Mouse (Mus musculus) intestine, postnatal 0 days (tissue): ENCODE measurements around the gene Psmd5. TPM values are rescaled to one million over a fixed set of nuclear protein-coding genes. Genes with fewer than 3 reads are reported as not detected.
"Not testable (repeated sequence)": the region's sequence is repeated elsewhere in the genome, so short reads cannot be mapped to it uniquely, and the experiment has no call there.

Experiments
- ATAC-seq: fragments of 200-750 bp; cut with Nextera tagmentation; 2 replicates; pipeline ENCODE4 v1.8.0; 2017; ENCODE audit warnings: mild to moderate bottlenecking, moderate TSS enrichment, moderate library complexity
- H3K27ac ChIP-seq: fragments of 300-500 bp; sonication (generic); 2 replicates; pipeline ENCODE4 v1.5.1; 2014; ENCODE audit warnings: mild to moderate bottlenecking, low read depth, low read length, moderate library complexity
- H3K27me3 ChIP-seq: fragments of 300-500 bp; sonication (generic); replicated peaks from 2 replicates; pipeline ENCODE4 v1.6.1; 2014; ENCODE audit warnings: low read length, mixed read lengths; ENCODE audit not compliant: control insufficient read depth, insufficient read depth
- H3K36me3 ChIP-seq: fragments of 300-500 bp; sonication (generic); 2 replicates; pipeline ENCODE4 v1.6.1; 2014; ENCODE audit warnings: mild to moderate bottlenecking, moderate library complexity; ENCODE audit not compliant: control insufficient read depth, insufficient read depth
- H3K4me1 ChIP-seq: fragments of 300-500 bp; sonication (generic); replicated peaks from 2 replicates; pipeline ENCODE4 v1.6.1; 2014; ENCODE audit warnings: antibody characterized with exemption, low read length, mixed read lengths; ENCODE audit not compliant: control insufficient read depth, insufficient read depth
- H3K4me2 ChIP-seq: fragments of 300-500 bp; sonication (generic); replicated peaks from 2 replicates; pipeline ENCODE4 v1.6.1; 2014; ENCODE audit warnings: low read depth, mild to moderate bottlenecking, moderate library complexity
- H3K4me3 ChIP-seq: fragments of 300-500 bp; sonication (generic); 2 replicates; pipeline ENCODE4 v1.5.1; 2014; ENCODE audit warnings: low read depth, low read length
- H3K9ac ChIP-seq: fragments of 300-500 bp; sonication (generic); 2 replicates; pipeline ENCODE4 v1.6.1; 2014; ENCODE audit warnings: mild to moderate bottlenecking, low read depth, low read length
- H3K9me3 ChIP-seq: fragments of 300-500 bp; sonication (generic); 2 replicates; pipeline ENCODE4 v1.6.1; 2016; ENCODE audit warnings: mixed run types; ENCODE audit not compliant: control insufficient read depth
- CTCF ChIP-seq: sonication (generic); IDR thresholded peaks from 2 replicates; pipeline ENCODE4 v1.5.1; 2016; ENCODE audit warnings: low read depth, mild to moderate bottlenecking, control low read depth, antibody characterized with exemption, moderate library complexity
- WGBS: fragments of 180-500 bp; shearing (Covaris S2); extraction: QIAGEN DNeasy Blood & Tissue Kit; methylation state at CpG from one replicate; pipeline ENCODE4 v1.1.7; 2014; 5-methylcytosine and 5-hydroxymethylcytosine counted together
- polyA plus RNA-seq: library from polyadenylated mRNA; unstranded; fragments of >200 nt; fragmentation: Nextera tagmentation; extraction: Ambion mirVana; gene quantifications from 2 replicates; pipeline ENCODE4 v1.2.1, GENCODE M21; 2015

The Psmd5 gene
- polyA plus RNA-seq, 1 experiment from 2014 or later, result 47.5 TPM

DNA sequence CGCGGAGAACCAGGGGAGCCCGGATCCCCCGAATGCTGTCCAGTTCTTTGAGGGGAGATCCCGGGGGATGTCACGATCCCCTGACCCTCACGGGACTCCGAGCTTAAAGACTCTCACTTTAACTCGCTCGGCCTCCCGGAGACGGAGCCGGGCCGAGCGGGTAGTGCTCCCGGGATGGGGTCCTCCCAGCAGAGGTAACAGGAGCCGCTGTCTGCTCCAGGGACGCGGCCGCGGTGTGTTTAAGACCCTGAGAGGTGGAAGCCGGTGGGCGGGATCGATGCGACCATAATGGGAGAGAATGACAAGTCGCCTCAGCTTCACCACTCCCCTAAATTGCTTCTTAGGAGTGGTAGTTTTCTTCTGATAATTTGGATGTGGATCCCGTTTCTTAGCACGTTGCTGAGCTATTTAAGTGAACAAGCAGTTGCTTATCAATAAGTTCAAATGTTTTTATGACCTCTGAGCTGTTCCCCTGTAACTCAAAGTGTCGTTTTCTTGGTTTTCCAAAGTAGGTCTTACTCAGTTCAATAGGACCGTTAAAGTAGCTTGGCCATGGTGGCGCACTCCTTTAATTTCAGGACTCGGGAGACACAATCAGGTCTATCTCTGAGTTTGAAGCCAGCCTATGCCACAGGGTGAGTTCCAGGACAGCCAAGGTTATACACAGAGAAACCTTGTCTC is 72.1 kb downstream of the Psmd5 start:
- peak overlapping the region; percentile 61 for H3K4me2 ChIP-seq
- ATAC-seq, result peak; percentile 34
- not testable (repeated sequence) for H3K9me3 ChIP-seq, H3K27me3 ChIP-seq, H3K4me1 ChIP-seq, H3K36me3 ChIP-seq
- peak overlapping the region; percentile 71 for H3K9ac ChIP-seq
- under 1% methylated on average over 27 of the region's 32 CpGs for WGBS
- H3K27ac ChIP-seq, result peak overlapping the region; percentile 87
- peak overlapping the region; percentile 68 for H3K4me3 ChIP-seq
- TF ChIP-seq CTCF, result peak; percentile 20; the same call in 1 of the 2 replicates

DNA sequence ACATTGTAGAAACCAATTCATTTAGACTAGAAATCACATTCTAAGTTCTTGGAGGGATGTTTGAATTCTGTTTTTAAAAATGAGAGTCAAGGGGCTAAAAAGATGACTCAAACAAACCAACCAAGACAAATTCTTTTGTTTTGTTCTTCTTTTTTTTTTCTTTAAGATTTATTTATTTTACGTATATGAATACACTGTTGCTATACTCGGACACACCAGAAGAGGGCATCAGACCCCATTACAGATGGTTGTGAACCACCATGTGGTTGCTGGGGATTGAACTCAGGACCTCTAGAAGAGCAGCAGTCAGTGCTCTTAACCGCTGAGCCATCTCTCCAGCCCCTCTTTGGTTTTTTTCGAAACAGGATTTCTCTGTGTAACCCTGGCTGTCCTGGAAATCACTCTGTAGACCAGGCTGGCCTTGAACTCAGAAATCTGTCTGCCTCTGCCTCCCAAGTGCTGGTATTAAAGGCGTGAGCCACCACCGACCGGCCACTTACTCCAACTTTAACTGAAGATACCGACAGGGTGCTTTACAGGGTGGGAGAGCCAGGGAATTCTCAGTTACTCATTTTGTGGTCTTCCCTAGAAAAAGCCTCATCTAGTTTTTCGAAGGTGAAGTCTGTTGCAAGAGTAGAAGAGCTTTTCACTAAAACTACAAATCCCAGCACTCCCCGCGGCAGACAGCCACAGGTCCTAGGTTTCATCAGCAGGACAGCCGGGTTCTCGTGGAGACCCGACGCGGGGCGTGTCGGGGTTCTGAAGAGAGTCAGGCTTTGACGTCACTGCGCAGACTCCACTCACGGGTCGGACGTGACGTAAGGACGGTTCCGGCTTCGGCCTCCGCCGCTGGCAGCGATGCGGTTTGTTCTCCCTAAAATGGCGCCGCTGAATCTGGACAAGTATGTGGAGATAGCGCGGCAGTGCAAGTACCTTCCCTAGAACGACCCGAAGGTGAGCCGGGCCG is 73.0 kb downstream of the Psmd5 start:
- H3K27ac ChIP-seq, result peak overlapping the region; percentile 87
- H3K36me3 ChIP-seq, result peaks cover 6% of the 10 kb centered on the region; the same call in 1 of the 2 replicates
- peak overlapping the region; percentile 68 for H3K4me3 ChIP-seq
- H3K27me3 ChIP-seq, result no peaks in the 10 kb centered on the region
- peak; percentile 44 for TF ChIP-seq CTCF
- WGBS, result 6% methylated on average over 39 of the region's 39 CpGs
- ATAC-seq, result peak; percentile 94
- H3K4me2 ChIP-seq, result peak overlapping the region; percentile 61
- H3K9ac ChIP-seq, result peak overlapping the region; percentile 71
- no peaks in the 10 kb centered on the region for H3K9me3 ChIP-seq
- H3K4me1 ChIP-seq, result 0 out of 2 replicates have a peak, but pooled peaks cover 3% of the 10 kb centered on the region

DNA sequence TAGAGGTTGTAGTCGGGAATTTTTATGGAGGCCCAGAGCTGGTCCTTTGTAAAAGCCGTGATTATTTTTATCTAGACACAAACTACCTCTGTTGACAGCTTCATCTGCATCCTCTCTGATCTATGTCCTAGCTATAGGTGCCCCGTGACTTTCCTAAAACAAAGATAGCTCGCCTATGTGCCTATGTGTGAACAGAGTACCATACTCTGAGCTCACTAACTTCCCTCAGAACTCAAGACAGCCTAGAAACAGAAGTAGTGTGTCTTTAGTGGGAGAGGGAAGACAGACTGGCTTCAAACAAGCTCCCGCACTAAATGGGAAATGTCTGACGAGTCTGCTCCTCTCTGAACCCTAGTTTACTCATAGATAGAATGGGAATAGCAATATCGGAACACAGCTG is 74.4 kb downstream of the Psmd5 start:
- TF ChIP-seq CTCF, result no peak
- Histone ChIP-seq H3K4me1 (0 out of 2 replicates have a peak, but pooled peaks cover 3% of the 10 kb centered on the region), H3K27me3 (no peaks in the 10 kb centered on the region), H3K9ac (no peak overlapping the region), H3K9me3 (no peaks in the 10 kb centered on the region), H3K4me3 (peak overlapping the region; percentile 83), H3K4me2 (peak overlapping the region; percentile 91), H3K36me3 (peaks cover 1% of the 10 kb centered on the region; the same call in 1 of the 2 replicates), H3K27ac (peak overlapping the region; percentile 28; the same call in 1 of the 2 replicates)
- ATAC-seq, result no peak
- WGBS, result 78% methylated on average over 7 of the region's 7 CpGs

Other genes with a start within 250 kb of the Psmd5 start
- gene Gapvd1, start 119.7 kb downstream of the Psmd5 start, polyA plus RNA-seq, result 31.3 and 34.6 TPM in 2 replicates
- 456 and 457 TPM in 2 replicates for gene Hspa5, start 103.0 kb downstream of the Psmd5 start, polyA plus RNA-seq
- gene Rabepk, start 75.1 kb downstream of the Psmd5 start, polyA plus RNA-seq, result 19.1 and 19.6 TPM in 2 replicates
- 36.8 and 39.7 TPM in 2 replicates for gene Fbxw2, start 48.7 kb downstream of the Psmd5 start, polyA plus RNA-seq
- gene Gm34653, start 42.0 kb downstream of the Psmd5 start, polyA plus RNA-seq, result not detected in 2 replicates
- gene Cutal, start 572 bp downstream of the Psmd5 start, polyA plus RNA-seq, result 16.4 and 17.6 TPM in 2 replicates
- gene Phf19, start 39.1 kb upstream of the Psmd5 start, polyA plus RNA-seq, result 2.7 and 2.9 TPM in 2 replicates
- gene Traf1, start 86.8 kb upstream of the Psmd5 start, polyA plus RNA-seq, result 1.1 and 1.6 TPM in 2 replicates
- gene Hc, start 186.5 kb upstream of the Psmd5 start, polyA plus RNA-seq, result 0.14 and 0.20 TPM in 2 replicates
- 0.20 and 0.31 TPM in 2 replicates for gene AI182371, start 226.6 kb upstream of the Psmd5 start, polyA plus RNA-seq
- 9.8 and 11.3 TPM in 2 replicates for gene Cntrl, start 234.5 kb upstream of the Psmd5 start, polyA plus RNA-seq